Mouse (Mus musculus) frontal cortex, adult 2 months (tissue): ENCODE data around the gene Alpk1. TPM values are rescaled to one million over a fixed set of nuclear protein-coding genes. Genes with fewer than 3 reads are reported as not detected.

Source experiments
- DNase-seq, 2 experiments: peaks; one replicate each; pipeline ENCODE4 v3.0.0; 2022; ENCODE audit warnings: low spot score in 1 of 2; ENCODE audit errors: extremely low spot score in 1 of 2
- polyA plus RNA-seq: library from polyadenylated mRNA; depleted of rRNA; stranded (reverse); fragments of >200 nt; gene quantifications from 2 replicates; pipeline ENCODE4 v1.2.3, GENCODE M21; 2012

Gene Alpk1
- polyA plus RNA-seq, 1 experiment = 4.2 TPM

DNA sequence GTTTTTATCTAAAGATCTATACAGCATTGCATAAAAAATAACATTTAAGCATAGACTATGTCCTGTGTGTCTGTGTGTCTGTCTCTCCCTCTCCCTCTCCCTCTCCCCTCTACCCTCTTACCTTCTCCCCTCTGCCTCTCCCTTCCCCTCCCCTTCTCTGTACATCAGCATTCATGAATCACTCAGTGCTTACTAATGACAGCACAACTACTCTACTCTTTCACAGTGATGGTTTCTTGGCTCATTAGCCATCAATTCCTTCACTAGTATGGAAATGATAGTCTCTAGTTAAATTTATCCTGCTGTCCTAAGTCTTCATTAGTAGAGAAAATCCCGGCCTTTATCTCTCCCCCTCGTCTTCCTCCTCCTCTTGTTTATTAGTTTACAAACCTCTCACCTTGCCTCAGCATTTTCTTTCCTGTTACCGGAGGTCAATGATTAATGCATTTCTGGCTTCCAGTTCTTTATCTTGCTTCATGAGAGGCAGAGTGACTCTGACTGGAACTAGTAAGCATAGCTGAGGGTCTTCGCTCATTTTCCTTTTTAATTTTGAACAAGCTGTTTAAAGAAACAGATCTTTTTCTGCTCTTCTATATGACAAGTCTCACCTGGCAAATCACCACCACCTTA lies 79.0 kb downstream of the Alpk1 start:
- DNase-seq = no peak

- no peak for DNase-seq
Measured at GRCm38 (mm10) chr3:127698636-127699035, 81.7 kb downstream of the Alpk1 start.

DNA sequence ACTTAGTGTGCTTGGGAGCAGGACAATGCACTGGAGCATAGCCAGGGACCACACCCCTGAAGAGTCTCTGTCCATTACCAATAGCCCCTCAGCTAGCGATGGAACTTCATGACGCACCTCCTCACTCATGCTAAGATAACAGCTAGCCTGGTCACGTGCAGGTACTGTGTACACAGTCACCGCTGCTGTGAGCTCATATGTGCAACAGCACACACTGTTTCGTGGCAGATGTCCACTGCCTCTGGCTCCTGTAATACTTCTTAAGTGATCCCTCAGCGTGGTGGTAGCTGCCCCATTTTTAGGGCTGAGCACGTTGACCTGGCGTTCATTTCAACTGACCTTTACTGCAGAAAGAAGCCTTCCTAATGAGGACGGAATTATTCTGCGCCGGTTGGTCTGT lies 83.8 kb downstream of the Alpk1 start:
- no peak for DNase-seq

- no peak for DNase-seq
Measured at GRCm38 (mm10) chr3:127694802-127695771, 85.2 kb downstream of the Alpk1 start.

GRCm38 (mm10) chr3:127691230-127691629 lies 89.1 kb downstream of the Alpk1 start:
- no peak for DNase-seq

- DNase-seq = no peak
Measured at GRCm38 (mm10) chr3:127679703-127680102, 100.6 kb downstream of the Alpk1 start.

DNA sequence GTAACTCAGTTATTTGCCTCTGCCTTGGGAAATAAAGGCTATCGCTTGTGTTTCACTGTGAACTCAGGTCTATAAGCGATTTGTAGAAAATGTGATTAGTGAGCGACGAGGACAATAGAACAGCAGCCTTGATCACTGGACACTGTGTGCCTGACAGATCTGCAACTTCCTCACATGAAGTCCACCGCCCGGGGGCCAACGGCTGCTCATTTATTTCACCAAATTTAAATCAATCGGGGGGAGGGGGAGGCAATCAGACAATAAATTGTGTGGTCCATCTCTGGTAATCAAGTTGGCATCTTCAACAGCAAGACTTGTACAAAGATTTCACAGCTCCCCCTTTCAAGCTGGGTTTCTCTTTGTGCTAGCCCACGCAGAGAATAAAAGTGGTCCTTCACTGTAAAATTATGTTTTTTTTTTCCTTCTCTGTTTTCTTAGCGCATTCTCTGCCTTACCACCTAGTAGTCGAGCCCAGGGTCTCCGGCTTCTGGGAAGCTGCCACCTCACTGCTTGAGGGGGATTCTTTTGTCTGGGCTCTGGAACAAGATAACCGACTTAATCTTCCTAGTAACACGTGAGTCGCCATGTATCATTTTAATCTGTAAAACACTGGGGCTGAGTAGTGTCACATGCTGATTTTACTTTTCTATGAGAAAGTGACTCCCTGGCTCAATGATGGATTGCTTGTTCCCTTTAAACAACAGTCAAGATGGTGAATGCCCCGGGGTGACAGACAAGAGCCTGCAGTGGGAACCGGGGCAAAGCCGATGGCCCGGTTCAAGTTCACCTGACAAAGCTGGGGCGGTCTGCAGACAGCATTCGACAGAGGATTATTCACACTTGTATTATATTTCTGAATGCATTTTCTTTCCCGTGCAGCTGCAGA lies 118.4 kb downstream of the Alpk1 start:
- DNase-seq = no peak

DNA sequence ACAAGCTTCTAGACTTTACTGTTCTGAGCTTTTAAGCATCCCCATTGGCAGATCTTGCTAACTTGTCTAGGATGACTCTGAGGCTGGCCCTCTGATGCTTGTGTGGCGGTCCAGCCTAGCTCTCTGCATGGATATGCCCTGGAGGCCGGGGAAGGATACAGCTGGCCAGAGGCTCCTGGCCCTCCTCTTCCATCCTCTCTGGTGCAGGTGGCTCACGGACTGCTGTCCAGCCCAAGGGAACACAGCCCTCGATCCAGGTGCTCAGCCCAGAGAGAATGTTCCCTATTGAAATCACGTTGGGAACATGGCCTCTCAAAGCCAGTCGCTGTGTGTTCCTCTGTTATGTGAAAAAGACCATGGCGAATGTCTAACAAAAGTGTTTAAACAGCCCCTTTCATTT lies 119.6 kb downstream of the Alpk1 start:
- no peak for DNase-seq

DNA sequence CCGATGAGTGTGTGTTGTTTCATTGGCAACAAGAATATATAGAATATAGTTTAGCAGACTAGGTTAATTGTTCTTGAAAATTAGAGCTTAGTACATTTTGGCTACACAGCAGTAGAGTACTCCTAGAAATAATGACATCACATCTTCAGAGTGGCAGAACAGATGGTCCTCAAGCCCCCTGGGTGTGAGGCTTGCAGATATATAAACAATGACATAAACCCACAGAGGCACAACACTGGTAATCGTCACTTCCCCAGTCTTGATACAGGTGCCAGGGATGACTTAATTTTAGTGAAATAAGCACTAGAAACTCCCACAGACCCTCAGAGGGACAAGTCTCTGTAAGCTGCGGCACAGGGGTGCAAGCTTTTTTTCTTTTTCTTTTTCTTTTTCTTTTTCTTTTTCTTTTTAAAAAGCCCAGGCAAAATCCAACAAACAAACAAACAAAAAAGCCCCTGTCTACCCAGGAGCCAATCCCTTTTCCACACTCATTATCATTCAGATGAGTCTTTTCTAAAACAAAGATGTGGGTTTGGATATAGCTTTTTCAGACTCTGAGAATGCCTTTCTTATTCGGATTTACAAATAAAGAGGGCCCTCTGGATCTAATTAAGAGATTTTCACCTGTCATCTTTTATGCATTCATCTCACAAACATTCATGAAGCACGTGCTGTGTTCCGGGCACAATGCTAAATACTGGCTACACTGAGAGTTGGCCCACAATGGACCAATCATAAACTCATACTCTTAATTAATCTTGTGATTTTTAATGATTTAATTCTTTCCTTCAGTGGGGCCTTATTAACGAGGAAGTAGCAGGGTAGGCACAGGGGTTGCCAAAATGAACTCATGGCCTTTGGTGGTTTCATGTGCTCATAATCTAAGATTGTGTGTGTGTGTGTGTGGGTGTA lies 128.3 kb downstream of the Alpk1 start:
- DNase-seq = no peak

DNA sequence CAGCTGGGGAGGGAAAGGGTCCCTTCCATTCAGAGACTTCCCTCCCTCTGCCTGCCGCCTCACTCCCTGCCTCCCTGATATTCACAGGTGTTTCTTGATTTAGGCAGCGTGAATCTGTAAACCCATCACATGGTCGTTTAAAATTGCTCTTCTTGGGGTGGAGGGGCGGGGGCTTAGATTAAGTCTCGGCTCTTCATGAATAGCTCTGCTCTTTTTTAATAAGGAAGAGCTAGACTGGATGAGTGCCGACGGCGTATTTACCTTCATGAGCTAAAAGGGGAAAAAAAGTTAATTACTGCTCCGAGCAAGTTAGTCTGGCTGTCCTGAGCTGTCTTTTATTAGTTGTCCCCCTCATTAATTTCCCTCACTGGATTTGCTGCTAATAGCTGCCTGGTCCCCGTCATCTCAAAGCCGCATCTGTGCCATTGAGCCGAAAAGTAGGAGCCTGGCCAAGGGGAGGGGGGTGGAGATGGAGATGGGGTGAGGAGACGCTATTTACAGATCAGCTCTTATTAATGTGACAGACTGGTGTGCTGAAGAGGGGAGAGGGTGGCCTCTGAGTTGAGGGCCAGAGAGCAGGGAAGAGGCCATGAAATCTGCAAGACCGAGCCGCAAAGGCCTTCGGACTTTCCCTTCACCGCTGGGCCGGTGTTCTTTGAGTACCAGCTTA lies 134.0 kb downstream of the Alpk1 start:
- no peak for DNase-seq

DNA sequence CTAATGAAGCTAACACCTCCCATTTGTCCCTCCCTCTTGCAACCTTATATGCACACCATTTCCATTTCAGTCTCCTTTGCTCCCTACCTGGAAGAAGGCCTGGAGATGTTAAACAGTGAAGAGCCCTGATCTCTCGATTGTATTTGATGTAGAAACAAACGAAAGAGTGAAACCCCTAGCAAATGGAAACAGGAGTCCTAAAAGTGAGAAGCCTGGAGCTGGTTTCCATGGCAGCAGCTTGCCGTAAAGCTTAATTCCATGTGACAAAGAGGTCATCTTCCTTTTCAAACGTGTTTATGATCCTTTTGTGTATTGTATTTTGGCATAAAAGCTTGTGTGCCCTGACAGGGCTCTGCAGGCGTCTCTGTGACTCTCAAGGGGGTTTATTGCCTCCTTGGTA lies 138.1 kb downstream of the Alpk1 start:
- DNase-seq = no peak

- no peak for DNase-seq
Measured at GRCm38 (mm10) chr3:127640762-127641700, 139.3 kb downstream of the Alpk1 start.

DNA sequence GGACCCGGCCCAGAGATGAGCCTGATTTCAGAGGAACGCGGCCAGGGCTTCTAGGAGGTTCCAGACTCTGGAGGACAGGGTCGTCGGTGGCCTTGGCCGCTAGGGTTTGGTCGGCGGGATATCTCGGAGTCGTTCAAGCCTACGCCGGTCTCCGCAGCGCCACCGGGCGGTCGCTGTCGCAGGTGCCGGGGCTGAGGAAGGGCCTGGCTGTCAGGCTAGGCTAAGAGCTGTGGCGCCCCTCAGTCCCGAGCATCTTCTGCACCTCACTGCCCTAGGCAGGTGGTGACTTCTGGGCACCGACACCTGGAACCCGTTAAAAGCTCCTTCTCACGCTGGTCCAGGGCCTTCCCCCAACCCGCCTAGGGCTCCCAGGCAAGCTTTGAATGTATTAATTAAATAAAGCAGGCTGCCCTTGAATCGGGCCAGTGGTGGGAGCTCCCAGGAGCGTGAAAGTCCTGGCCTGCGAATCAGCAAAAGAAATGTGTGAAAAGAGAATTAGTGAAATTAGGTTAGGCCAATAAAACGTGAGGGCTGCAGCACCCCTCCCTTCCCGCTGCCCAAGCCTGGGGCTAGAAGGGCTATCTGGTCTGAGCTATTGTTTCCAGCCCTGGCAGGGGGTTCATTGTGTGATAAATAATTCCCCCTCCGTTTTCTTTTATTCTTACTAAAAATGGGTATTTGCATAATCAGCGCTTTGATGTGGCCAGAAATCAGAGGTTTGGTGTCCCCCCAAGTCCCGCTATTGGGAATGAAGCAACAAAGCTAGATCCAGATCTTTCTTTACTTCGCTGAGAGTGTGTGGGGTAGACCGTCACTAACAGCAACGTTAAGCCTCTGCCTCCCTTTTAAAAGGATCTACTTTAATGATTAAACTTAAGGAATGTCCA lies 140.2 kb downstream of the Alpk1 start:
- no peak for DNase-seq

DNA sequence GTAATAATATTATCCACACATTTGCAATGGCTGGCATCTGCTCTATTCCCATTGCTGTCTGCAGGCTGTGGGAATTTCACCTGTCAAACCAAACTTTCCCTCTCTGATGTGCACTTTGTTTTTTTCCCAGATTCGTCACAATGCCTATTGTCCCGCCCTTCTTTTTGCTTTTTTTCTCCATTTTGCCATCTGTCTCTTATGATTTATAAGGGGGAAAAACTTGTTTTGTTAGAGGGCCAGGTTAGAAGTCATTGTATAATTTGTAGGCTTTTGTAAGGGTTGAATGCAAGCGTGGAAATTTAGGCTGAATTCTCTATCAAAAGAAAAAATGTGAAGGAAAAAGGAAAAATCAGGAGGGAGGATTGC lies 145.4 kb downstream of the Alpk1 start:
- DNase-seq = no peak

- peak in 1 of 2 experiments; percentile 76 for DNase-seq
Measured at GRCm38 (mm10) chr3:127634101-127634983, 146.0 kb downstream of the Alpk1 start.
